Mouse (Mus musculus) spleen, postnatal 10 days (tissue): ENCODE measurements around the gene Gm10665.
"Not testable (repeated sequence)": the region's sequence is repeated elsewhere in the genome, so short reads cannot be mapped to it uniquely, and the experiment has no call there.

Experiments used
- DNase-seq, 2 experiments: peaks; one replicate each; pipeline ENCODE4 v3.0.0; 2021 to 2022; ENCODE audit warnings: low spot score in 2 of 2

Gm10665 gene

DNA sequence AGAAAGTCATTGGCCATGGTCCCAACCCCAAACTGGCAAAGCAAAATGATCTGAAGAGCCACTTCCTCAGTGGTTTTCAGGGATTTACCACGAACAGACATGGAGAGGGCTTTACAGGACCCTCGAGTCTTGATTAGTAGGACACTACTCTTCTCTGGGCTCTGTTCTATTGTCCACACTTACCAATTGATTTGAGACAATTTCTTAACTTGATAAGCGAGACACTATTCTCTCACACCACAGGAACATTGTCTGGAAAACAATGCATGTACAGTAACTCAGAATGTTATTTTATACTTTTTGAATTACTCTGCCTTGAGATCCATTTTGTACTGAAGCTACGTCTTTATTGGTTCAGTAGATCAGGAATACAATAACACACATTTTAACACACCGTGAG is at the start of gene Gm10665:
Gene Gm10665 (minus strand): TSS at position 101 of the 400 bp plus-strand sequence.
- DNase-seq: not testable (repeated sequence)

DNA sequence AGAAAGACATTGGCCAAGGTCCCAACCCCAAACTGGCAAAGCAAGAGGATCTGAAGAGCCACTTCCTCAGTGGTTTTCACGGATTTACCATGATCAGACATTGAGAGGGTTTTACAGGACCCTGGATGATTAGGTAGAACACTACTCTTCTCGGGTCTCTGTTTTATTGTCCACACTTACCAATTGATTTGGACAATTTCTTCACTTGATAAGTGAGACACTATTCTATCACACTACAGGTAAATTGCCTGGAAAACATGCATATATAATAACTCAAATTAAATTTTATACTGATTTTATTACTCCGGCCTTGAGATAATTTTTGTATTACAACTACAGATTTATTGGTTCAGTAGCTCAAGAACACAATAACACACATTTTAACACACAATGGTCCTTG is 35.7 kb upstream of the Gm10665 start, which contains the start of gene Vmn1r151:
Gene Vmn1r151 (minus strand): TSS at position 101 of the 400 bp plus-strand sequence.
- DNase-seq: not testable (repeated sequence)

DNA sequence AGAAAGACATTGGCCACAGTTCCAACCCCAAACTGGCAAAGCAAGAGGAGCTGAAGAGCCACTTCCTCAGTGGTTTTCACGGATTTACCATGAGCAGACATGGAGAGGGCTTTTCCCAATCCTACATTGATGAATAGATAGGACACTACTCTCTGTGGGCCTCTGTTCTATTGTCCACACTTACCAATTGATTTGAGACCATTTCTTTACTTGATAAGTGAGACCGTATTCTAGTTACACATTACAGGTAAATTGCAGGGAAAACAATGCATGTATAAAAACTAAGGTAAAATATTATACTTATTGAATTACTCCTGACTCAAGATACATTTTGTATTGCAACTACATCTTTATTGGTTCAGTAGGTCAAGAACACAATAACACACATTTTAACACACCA is 25.7 kb downstream of the Gm10665 start, which contains the start of gene Vmn1r149:
Gene Vmn1r149 (minus strand): TSS at position 101 of the 400 bp plus-strand sequence.
- DNase-seq: not testable (repeated sequence)

DNA sequence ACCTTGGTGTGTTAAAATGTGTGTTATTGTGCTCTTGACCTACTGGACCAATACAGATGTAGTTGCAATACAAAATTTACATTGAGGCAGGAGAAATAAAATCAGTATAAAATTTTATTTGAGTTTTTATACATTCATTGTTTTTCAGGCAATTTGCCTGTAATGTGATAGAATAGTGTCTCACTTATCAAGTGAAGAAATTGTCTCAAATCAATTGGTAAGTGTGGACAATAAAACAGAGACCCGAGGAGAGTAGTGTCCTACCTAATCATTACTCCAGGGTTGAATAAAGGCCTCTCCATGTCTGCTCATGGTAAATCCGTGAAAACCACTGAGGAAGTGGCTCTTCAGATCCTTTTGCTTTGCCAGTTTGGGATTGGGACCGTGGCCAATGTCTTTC is 50.6 kb downstream of the Gm10665 start, which contains the start of gene Vmn1r148:
Gene Vmn1r148 (plus strand): TSS at position 301 of the 400 bp plus-strand sequence.
- DNase-seq: not testable (repeated sequence)
